Mouse (Mus musculus): ENCODE measurements around the gene Rasal3. TPM values are rescaled to one million over a fixed set of nuclear protein-coding genes. Genes with fewer than 3 reads are reported as not detected.

The Rasal3 gene
- polyA plus RNA-seq, 1 experiment from 2014 or later, result 8.2 TPM

DNA sequence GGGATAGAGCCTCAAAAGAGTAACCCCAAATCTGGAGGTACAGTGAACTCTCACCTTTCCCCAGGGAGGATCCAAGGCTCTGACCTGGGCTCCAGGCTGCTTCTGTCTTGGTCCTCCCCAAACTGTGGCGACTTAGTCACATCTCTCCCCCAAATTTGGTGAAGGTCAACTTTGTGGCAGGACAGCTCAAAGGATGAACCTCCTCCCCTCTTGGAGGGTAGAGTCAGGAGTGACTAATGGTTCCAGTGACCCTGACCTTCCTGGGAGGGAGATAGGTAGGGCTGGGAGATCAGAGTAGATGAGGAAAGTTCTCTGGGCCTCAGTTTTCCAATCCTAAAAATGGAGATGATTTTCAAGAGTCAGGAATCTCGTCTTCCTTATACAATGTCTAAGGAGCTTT is 24.6 kb downstream of the Rasal3 start:
- H3K36me3 ChIP-seq (ENCODE audit: inconsistent target), result peaks cover 4% of the 10 kb centered on the region; the same call in 1 of the 2 replicates
- WGBS (ENCODE audit: missing documents), result 95% methylated on average over 2 of the region's 2 CpGs
- H3K27ac ChIP-seq, result no peak overlapping the region
- H3K4me3 ChIP-seq (ENCODE audit: inconsistent target), result no peak overlapping the region
- H3K79me2 ChIP-seq (ENCODE audit: inconsistent target), result no peaks in the 10 kb centered on the region

GRCm38 (mm10) chr17:32377137-32377536 is 26.2 kb downstream of the Rasal3 start:
- Histone ChIP-seq H3K79me2 (ENCODE audit: inconsistent target) (no peaks in the 10 kb centered on the region), H3K27ac (no peak overlapping the region), H3K36me3 (ENCODE audit: inconsistent target) (no peaks in the 10 kb centered on the region), H3K4me3 (ENCODE audit: inconsistent target) (no peak overlapping the region)
- 99% methylated on average over 9 of the region's 9 CpGs for WGBS (ENCODE audit: missing documents)

DNA sequence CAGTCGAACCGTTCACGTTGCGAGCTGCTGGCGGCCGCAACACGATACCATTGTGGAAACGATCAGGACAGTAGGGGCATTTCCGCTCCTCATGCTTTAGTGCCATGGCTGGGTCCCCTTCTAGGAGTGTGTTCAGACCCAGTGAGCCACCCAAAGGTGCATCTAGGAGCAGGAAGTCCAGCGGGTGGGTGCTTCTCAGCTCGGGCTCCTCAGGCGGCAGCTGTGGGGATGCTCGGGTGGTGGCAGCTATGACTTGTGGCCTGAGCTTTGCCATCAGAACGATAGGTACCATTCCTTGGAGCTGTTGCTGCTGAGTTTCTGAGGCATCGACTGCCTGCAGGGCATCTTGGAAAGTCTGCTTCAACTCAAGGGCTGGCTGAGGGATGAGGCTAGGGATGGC is 26.9 kb downstream of the Rasal3 start:
- Histone ChIP-seq H3K27ac (no peak overlapping the region), H3K4me3 (ENCODE audit: inconsistent target) (no peak overlapping the region), H3K36me3 (ENCODE audit: inconsistent target) (no peaks in the 10 kb centered on the region), H3K79me2 (ENCODE audit: inconsistent target) (no peaks in the 10 kb centered on the region)
- WGBS (ENCODE audit: missing documents), result 92% methylated on average over 6 of the region's 15 CpGs

DNA sequence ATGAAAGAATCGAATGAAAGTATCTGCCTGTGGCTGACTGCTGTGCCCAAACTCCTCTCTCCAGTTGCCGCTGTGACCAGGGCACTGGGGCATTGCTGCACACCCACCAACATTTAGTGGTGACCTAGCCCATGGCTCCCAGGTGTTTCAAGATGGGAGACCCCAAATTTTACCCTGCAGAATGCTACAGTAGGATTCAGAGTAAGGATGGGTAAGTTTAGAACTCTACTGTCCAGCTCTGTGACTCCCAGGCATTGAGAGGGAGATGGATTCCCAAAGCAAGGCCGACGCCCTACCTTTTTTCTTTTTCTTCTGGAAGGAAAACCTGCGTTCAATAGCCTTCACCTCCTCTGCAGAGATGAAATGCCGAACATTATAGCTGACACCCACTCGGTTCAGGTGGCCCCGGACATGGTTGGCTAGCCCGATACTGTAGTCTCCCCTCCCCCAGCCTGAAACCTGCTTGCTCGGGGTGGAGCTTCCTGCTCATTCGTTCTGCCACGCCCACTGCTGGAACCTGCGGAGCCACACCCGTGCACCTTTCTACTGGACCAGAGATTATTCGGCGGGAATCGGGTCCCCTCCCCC is 34.3 kb downstream of the Rasal3 start:
- no peak overlapping the region for H3K4me3 ChIP-seq (ENCODE audit: inconsistent target)
- H3K27ac ChIP-seq, result no peak overlapping the region

DNA sequence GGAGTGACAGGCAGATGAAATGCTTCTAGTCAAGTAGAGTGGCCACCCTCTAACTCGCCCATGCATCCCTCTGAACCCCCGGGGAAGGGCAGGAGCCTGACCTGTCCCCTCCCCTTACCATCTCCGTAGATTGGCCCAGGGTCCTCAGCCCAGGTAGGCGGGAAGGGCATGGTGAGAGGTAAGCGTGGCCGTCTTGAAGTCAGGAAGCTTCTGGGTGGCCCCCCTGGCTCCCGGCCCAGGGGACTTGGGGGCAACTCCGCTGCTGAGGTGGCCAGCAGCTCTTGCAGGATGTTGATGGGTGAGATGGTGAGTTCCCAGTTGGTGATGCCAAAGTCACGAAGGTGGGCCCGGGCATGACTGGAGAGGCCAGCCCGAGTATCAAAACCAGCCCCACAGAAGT is 35.7 kb downstream of the Rasal3 start:
- WGBS (ENCODE audit: missing documents), result 95% methylated on average over 11 of the region's 11 CpGs
- no peak overlapping the region for H3K27ac ChIP-seq
- H3K4me3 ChIP-seq (ENCODE audit: inconsistent target), result no peak overlapping the region
- no peaks in the 10 kb centered on the region for H3K36me3 ChIP-seq (ENCODE audit: inconsistent target)
- peaks cover 12% of the 10 kb centered on the region for H3K79me2 ChIP-seq (ENCODE audit: inconsistent target)

More for the DNA sequence above, 34.3 kb downstream of the Rasal3 start:
- Histone ChIP-seq H3K79me2 (ENCODE audit: inconsistent target) (no peaks in the 10 kb centered on the region), H3K36me3 (ENCODE audit: inconsistent target) (no peaks in the 10 kb centered on the region)
- 59% methylated on average over 6 of the region's 17 CpGs for WGBS (ENCODE audit: missing documents)

DNA sequence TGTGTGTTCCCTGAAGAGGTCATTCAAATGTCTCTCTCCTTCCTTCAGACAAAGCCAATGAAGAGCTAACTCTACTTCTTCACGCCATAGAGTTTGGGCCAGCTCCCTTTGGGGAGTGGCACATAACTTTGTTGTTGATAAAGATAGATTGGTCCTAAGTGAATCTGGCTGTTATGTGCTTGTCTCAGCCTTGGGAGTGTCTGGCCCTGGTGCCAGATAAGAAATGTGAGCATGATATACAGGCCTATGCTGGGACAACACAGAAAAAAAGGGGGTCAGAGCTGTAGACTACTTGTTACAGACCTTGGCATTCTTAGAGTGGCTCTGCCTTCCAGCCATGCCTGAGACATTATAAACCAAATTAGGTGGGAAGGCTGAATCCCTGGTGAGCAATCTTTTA is 38.1 kb downstream of the Rasal3 start:
- Histone ChIP-seq H3K79me2 (ENCODE audit: inconsistent target) (peaks cover 30% of the 10 kb centered on the region), H3K4me3 (ENCODE audit: inconsistent target) (no peak overlapping the region), H3K36me3 (ENCODE audit: inconsistent target) (peaks cover 7% of the 10 kb centered on the region; the same call in 1 of the 2 replicates), H3K27ac (no peak overlapping the region)
- WGBS (ENCODE audit: missing documents), result 100% methylated on average over 1 of the region's 1 CpGs

DNA sequence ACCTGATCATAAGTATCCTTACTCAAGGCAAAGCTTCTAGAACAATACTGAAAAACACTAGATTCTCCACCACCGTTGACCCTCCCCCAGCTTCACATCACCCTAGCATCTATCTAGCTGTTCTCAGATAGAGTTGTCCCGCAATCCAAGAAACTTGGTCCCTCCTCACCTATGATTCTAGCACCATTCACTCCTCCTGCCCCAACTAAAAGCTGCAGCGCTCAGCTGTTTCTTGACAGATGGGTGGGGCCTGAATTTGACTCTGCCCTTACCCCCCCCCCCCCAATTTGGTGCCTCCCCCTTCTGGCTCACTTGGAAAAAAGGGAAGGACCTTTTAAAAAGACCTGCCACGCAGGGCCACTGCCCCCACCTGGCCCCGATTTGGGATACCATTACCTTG is 38.5 kb downstream of the Rasal3 start:
- H3K27ac ChIP-seq, result no peak overlapping the region
- 51% methylated on average over 5 of the region's 5 CpGs for WGBS (ENCODE audit: missing documents)
- H3K79me2 ChIP-seq (ENCODE audit: inconsistent target), result peaks cover 30% of the 10 kb centered on the region
- peak overlapping the region; percentile 29 for H3K4me3 ChIP-seq (ENCODE audit: inconsistent target)
- peaks cover 7% of the 10 kb centered on the region; the same call in 1 of the 2 replicates for H3K36me3 ChIP-seq (ENCODE audit: inconsistent target)

- under 1% methylated on average over 46 of the region's 47 CpGs for WGBS (ENCODE audit: missing documents)
- Histone ChIP-seq H3K36me3 (ENCODE audit: inconsistent target) (peaks cover 12% of the 10 kb centered on the region; the same call in 1 of the 2 replicates), H3K79me2 (ENCODE audit: inconsistent target) (peaks cover 30% of the 10 kb centered on the region), H3K27ac (no peak overlapping the region), H3K4me3 (ENCODE audit: inconsistent target) (peak overlapping the region; percentile 29)
These were observed 39.1 kb downstream of the Rasal3 start for GRCm38 (mm10) chr17:32364331-32364730.

DNA sequence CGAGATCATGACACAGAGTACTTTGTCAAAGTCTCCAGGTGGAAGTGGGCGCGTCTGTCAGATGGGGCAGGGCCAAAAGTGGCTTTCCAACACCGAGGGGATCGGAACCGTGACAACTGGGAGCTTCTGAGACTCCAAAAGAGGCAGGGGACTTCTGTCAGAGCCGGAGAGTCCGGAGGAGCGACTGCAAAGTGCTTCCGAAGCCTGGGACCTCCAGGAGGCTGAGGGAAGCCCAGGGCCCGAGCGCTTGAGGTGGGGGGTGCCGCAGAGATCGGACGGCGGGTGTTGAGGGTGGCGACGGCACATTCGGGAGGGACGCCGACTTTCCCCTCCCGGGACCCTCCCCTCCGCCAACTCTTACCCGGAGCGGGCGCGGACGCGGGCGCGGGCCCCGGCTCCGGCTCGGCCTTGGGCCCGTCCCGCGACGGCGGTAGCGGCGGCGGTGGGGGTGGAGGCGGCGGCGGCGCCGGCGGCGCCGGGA is 39.5 kb downstream of the Rasal3 start:
- Histone ChIP-seq H3K4me3 (ENCODE audit: inconsistent target) (peak overlapping the region; percentile 86), H3K36me3 (ENCODE audit: inconsistent target) (peaks cover 17% of the 10 kb centered on the region; the same call in 1 of the 2 replicates), H3K79me2 (ENCODE audit: inconsistent target) (peaks cover 30% of the 10 kb centered on the region), H3K27ac (no peak overlapping the region)
- under 1% methylated on average over 31 of the region's 50 CpGs for WGBS (ENCODE audit: missing documents)

- H3K36me3 ChIP-seq (ENCODE audit: inconsistent target), result peaks cover 29% of the 10 kb centered on the region
- no peak overlapping the region for H3K27ac ChIP-seq
- H3K4me3 ChIP-seq (ENCODE audit: inconsistent target), result no peak overlapping the region; the same call in 1 of the 2 replicates
- WGBS (ENCODE audit: missing documents), result 68% methylated on average over 4 of the region's 4 CpGs
- H3K79me2 ChIP-seq (ENCODE audit: inconsistent target), result peaks cover 30% of the 10 kb centered on the region
These were observed 40.7 kb downstream of the Rasal3 start for GRCm38 (mm10) chr17:32362686-32363085.

GRCm38 (mm10) chr17:32359928-32360327 is 43.5 kb downstream of the Rasal3 start:
- Histone ChIP-seq H3K27ac (no peak overlapping the region), H3K36me3 (ENCODE audit: inconsistent target) (peaks cover 54% of the 10 kb centered on the region), H3K4me3 (ENCODE audit: inconsistent target) (no peak overlapping the region), H3K79me2 (ENCODE audit: inconsistent target) (peaks cover 30% of the 10 kb centered on the region)
- 95% methylated on average over 16 of the region's 18 CpGs for WGBS (ENCODE audit: missing documents)

DNA sequence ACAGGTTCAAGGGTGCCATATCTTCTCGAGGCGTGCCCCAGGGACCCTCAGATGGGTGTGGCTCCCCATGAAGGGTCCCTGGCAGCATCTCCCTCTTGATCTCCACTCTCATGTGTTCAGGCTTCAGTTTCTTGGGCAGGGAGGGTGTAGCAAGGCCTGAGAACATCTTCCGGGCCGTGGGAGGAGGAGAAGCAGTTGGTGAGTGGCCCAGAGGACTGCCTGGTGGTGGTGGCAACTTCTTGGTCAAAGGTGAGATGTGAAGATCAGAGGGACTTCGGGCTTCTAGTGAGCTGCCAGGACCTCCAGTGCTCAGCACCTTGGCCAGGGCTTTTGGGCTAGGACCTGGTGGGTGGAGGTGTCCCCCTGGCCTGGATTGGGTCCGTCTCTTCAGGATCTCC is 44.4 kb downstream of the Rasal3 start:
- peaks cover 64% of the 10 kb centered on the region for H3K36me3 ChIP-seq (ENCODE audit: inconsistent target)
- no peak overlapping the region for H3K27ac ChIP-seq
- H3K79me2 ChIP-seq (ENCODE audit: inconsistent target), result peaks cover 30% of the 10 kb centered on the region
- WGBS (ENCODE audit: missing documents), result 94% methylated on average over 6 of the region's 6 CpGs
- no peak overlapping the region for H3K4me3 ChIP-seq (ENCODE audit: inconsistent target)

DNA sequence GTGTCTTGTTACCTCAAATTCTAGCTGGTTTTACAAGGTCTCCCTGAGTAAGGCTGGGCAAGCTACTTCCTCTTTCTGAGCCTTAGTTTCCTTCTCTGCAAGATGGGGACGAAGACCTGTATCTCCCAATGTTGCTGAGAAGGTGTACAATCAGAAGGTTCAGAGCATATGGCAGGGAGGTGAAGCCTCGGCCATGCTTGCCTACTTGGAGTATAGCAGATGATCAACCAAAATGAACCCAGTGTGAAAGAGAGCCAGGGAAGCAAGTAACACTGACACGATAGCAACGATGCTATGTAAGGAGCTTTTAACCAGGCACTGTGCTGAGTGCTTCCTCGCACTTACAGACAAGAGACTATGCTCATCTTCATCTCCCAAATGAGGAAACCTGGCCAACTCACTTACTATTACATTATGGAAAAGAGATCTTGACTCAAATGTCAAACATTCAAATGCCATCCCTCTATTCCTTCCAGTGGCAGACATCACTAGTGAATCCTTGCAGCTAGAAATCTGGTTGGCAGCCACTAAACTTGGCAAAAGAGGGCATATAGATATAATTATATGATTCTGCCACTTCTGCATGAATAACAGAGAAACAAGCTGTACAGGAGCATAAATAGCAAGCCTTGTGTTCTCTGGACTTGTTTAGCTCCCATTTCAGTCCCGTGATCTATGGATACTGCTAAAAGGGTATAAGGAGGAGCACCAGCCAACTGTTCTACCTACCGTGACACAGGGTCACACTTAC is 45.0 kb downstream of the Rasal3 start:
- H3K36me3 ChIP-seq (ENCODE audit: inconsistent target), result peaks cover 64% of the 10 kb centered on the region
- 93% methylated on average over 7 of the region's 7 CpGs for WGBS (ENCODE audit: missing documents)
- no peak overlapping the region for H3K27ac ChIP-seq
- H3K4me3 ChIP-seq (ENCODE audit: inconsistent target), result no peak overlapping the region
- peaks cover 24% of the 10 kb centered on the region for H3K79me2 ChIP-seq (ENCODE audit: inconsistent target)

DNA sequence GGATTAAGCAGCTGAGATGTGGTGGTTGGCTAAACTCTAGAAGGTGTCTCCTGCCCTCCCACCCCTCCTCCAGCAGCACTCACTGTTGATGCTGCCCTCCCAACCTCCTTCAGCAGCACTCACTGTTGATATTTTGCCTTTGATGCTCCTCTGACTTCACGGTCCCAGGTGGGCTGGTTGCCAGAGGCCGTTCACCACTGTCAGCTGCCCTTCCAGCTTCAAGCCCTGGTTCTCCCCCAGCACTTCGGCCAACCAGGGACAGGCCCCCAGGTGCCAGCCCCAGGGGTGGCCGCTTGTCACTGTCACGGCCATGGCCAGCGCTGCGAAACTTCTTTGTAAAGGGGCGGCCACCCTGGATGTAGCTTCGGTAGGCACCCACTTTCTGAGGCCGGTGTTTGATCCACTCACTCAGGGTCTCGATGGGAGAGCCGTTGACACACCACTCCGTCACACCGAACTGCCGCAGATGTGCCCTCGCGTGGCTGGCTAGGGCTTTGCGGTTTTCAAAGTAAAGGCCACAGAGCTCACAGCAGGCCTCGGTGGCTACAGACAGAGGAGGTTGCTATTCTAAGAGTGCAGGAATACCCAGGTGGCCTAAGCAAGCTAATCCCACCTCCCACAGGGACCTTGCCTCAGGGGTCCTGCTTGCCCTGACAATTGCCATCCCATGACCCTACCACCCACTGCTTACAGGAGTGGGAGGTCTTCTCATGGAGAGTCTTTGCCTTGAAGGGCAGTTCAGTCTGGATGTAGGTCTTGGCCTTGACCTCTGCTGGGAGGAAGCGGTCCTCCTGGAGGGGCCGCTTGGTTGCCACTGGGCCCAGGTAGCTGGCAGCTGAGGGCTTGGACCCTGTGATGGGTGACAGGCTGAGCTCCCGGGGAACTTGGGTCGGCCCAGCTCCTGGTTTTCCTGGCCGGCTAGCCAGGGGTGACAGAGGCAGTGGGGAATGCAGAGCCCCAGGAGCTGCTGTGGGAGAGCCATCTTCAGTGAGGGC is 46.3 kb downstream of the Rasal3 start:
- Histone ChIP-seq H3K36me3 (ENCODE audit: inconsistent target) (peaks cover 64% of the 10 kb centered on the region), H3K4me3 (ENCODE audit: inconsistent target) (no peak overlapping the region), H3K79me2 (ENCODE audit: inconsistent target) (peaks cover 11% of the 10 kb centered on the region; the same call in 1 of the 2 replicates), H3K27ac (no peak overlapping the region)
- WGBS (ENCODE audit: missing documents), result 93% methylated on average over 24 of the region's 24 CpGs
